Mouse (Mus musculus) lung, postnatal 14 days (tissue): Measurements from ENCODE around the gene Trim11.

ENCODE experiments used
- DNase-seq: peaks from one replicate; pipeline ENCODE4 v3.0.0; 2021

Trim11 gene

GRCm38 (mm10) chr11:58957226-58957914 lies 20.5 kb upstream of the Trim11 start:
- DNase-seq: no peak

- DNase-seq: no peak
Observed at GRCm38 (mm10) chr11:58958536-58958935, 19.4 kb upstream of the Trim11 start.

GRCm38 (mm10) chr11:58959186-58959825 lies 18.6 kb upstream of the Trim11 start:
- DNase-seq: no peak

- DNase-seq: peak; percentile 78
Observed at GRCm38 (mm10) chr11:58959921-58960465, 17.9 kb upstream of the Trim11 start.

- DNase-seq: no peak
Observed at GRCm38 (mm10) chr11:58961364-58962177, 16.3 kb upstream of the Trim11 start.

GRCm38 (mm10) chr11:58963543-58963942 lies 14.3 kb upstream of the Trim11 start:
- peak; percentile 46 for DNase-seq

- no peak for DNase-seq
Observed at GRCm38 (mm10) chr11:58964216-58964615, 13.7 kb upstream of the Trim11 start.

- no peak for DNase-seq
Observed at GRCm38 (mm10) chr11:58965001-58965760, 12.7 kb upstream of the Trim11 start.

- peak; percentile 58 for DNase-seq
Observed at GRCm38 (mm10) chr11:58967346-58967745, 10.5 kb upstream of the Trim11 start.

GRCm38 (mm10) chr11:58968551-58968950 lies 9.3 kb upstream of the Trim11 start:
- DNase-seq: no peak

- no peak for DNase-seq
Observed at GRCm38 (mm10) chr11:58969027-58969426, 8.9 kb upstream of the Trim11 start.

GRCm38 (mm10) chr11:58969659-58970058 lies 8.2 kb upstream of the Trim11 start:
- peak; percentile 47 for DNase-seq

GRCm38 (mm10) chr11:58970831-58971530 lies 6.9 kb upstream of the Trim11 start:
- DNase-seq: no peak

GRCm38 (mm10) chr11:58971796-58972195 lies 6.1 kb upstream of the Trim11 start:
- no peak for DNase-seq

GRCm38 (mm10) chr11:58974414-58974813 lies 3.5 kb upstream of the Trim11 start:
- DNase-seq: no peak

GRCm38 (mm10) chr11:58977150-58977549 lies 743 bp upstream of the Trim11 start:
- peak; percentile 16 for DNase-seq

GRCm38 (mm10) chr11:58977607-58978026 lies 276 bp upstream of the Trim11 start:
- DNase-seq: no peak

GRCm38 (mm10) chr11:58978706-58979030 lies 775 bp downstream of the Trim11 start:
- peak; percentile 23 for DNase-seq

GRCm38 (mm10) chr11:58979183-58979582 lies 1.3 kb downstream of the Trim11 start:
- no peak for DNase-seq

- peak; percentile 26 for DNase-seq
Observed at GRCm38 (mm10) chr11:58979661-58980060, 1.8 kb downstream of the Trim11 start.

- no peak for DNase-seq
Observed at GRCm38 (mm10) chr11:58980381-58980990, 2.6 kb downstream of the Trim11 start.
